Mouse (Mus musculus) right cerebral cortex, postnatal 14 days (tissue): ENCODE measurements around the gene Ripor2.

ENCODE experiments used
- DNase-seq: peaks from one replicate; pipeline ENCODE4 v3.0.0; 2022

Gene Ripor2

GRCm38 (mm10) chr13:24584841-24585240, 2.9 kb downstream of the Ripor2 start:
- no peak for DNase-seq

GRCm38 (mm10) chr13:24585369-24585768, 3.4 kb downstream of the Ripor2 start:
- no peak for DNase-seq

GRCm38 (mm10) chr13:24587192-24587895, 5.4 kb downstream of the Ripor2 start:
- no peak for DNase-seq

GRCm38 (mm10) chr13:24588603-24589002, 6.6 kb downstream of the Ripor2 start:
- no peak for DNase-seq

GRCm38 (mm10) chr13:24591737-24592136, 9.7 kb downstream of the Ripor2 start:
- DNase-seq, result no peak

GRCm38 (mm10) chr13:24594303-24594702, 12.3 kb downstream of the Ripor2 start:
- no peak for DNase-seq

- no peak for DNase-seq
Measured at GRCm38 (mm10) chr13:24599631-24600041, 17.6 kb downstream of the Ripor2 start.

GRCm38 (mm10) chr13:24602978-24603377, 21.0 kb downstream of the Ripor2 start:
- DNase-seq, result no peak

- DNase-seq, result no peak
Measured at GRCm38 (mm10) chr13:24603591-24604009, 21.6 kb downstream of the Ripor2 start.

- no peak for DNase-seq
Measured at GRCm38 (mm10) chr13:24604096-24604495, 22.1 kb downstream of the Ripor2 start.

GRCm38 (mm10) chr13:24604761-24605591, 23.0 kb downstream of the Ripor2 start:
- DNase-seq, result no peak

- DNase-seq, result no peak
Measured at GRCm38 (mm10) chr13:24605755-24606154, 23.8 kb downstream of the Ripor2 start.

- DNase-seq, result no peak
Measured at GRCm38 (mm10) chr13:24607961-24608360, 26.0 kb downstream of the Ripor2 start.

- no peak for DNase-seq
Measured at GRCm38 (mm10) chr13:24608709-24609108, 26.7 kb downstream of the Ripor2 start.

- no peak for DNase-seq
Measured at GRCm38 (mm10) chr13:24610883-24611282, 28.9 kb downstream of the Ripor2 start.

- no peak for DNase-seq
Measured at GRCm38 (mm10) chr13:24613031-24613430, 31.0 kb downstream of the Ripor2 start.

GRCm38 (mm10) chr13:24613433-24613832, 31.4 kb downstream of the Ripor2 start:
- no peak for DNase-seq

- no peak for DNase-seq
Measured at GRCm38 (mm10) chr13:24613927-24614780, 32.2 kb downstream of the Ripor2 start.

GRCm38 (mm10) chr13:24615921-24616565, 34.1 kb downstream of the Ripor2 start:
- peak; percentile 31 for DNase-seq

GRCm38 (mm10) chr13:24616645-24617044, 34.7 kb downstream of the Ripor2 start:
- DNase-seq, result no peak

GRCm38 (mm10) chr13:24617076-24617798, 35.2 kb downstream of the Ripor2 start:
- no peak for DNase-seq

- DNase-seq, result no peak
Measured at GRCm38 (mm10) chr13:24617799-24618130, 35.8 kb downstream of the Ripor2 start.
